Mouse (Mus musculus) cortical plate, adult 2 months (tissue): Measurements from ENCODE around the gene Uqcc1. TPM values are rescaled to one million over a fixed set of nuclear protein-coding genes. Genes with fewer than 3 reads are reported as not detected.
A peak's percentile ranks its signal among the peaks of the same experiment; 100 is the strongest.

ENCODE experiments used
- H3K27ac ChIP-seq: fragments of 200-500 bp; 2 replicates; pipeline ENCODE4 v1.5.1; 2012; ENCODE audit warnings: low read length, control low read depth, inconsistent platforms; ENCODE audit not compliant: insufficient read depth
- H3K4me1 ChIP-seq: fragments of 200-500 bp; 2 replicates; pipeline ENCODE4 v1.6.1; 2011; ENCODE audit warnings: low read length; ENCODE audit not compliant: control insufficient read depth, insufficient read depth
- H3K4me3 ChIP-seq: fragments of 200-500 bp; 2 replicates; pipeline ENCODE4 v1.5.1; 2011; ENCODE audit warnings: mild to moderate bottlenecking, low read length, control low read depth; ENCODE audit not compliant: insufficient read depth
- CTCF ChIP-seq: fragments of 200-500 bp; IDR thresholded peaks from 2 replicates; pipeline ENCODE4 v1.5.1; 2011; ENCODE audit warnings: mild to moderate bottlenecking, control low read depth, low read length; ENCODE audit not compliant: insufficient read depth; ENCODE audit errors: extremely low read depth
- POLR2A ChIP-seq: fragments of 200-500 bp; IDR thresholded peaks from 2 replicates; pipeline ENCODE4 v1.6.1; 2011; ENCODE audit warnings: mild to moderate bottlenecking, low read length, control low read depth; ENCODE audit not compliant: insufficient read depth; ENCODE audit errors: extremely low read depth
- polyA plus RNA-seq: library from polyadenylated mRNA; depleted of rRNA; stranded (reverse); fragments of >200 nt; gene quantifications from 2 replicates; pipeline ENCODE4 v1.2.3, GENCODE M21; 2012

The Uqcc1 gene
- polyA plus RNA-seq, 1 experiment, result 54.9 TPM

GRCm38 (mm10) chr2:155863301-155863867, 66.7 kb downstream of the Uqcc1 start:
- Histone ChIP-seq H3K4me1 (no peaks in the 10 kb centered on the region; the same call in 1 of the 2 replicates), H3K27ac (no peak overlapping the region), H3K4me3 (no peak overlapping the region)
- TF ChIP-seq CTCF (no peak), POLR2A (no peak)

GRCm38 (mm10) chr2:155862573-155863300, 67.4 kb downstream of the Uqcc1 start:
- no peak overlapping the region for H3K4me3 ChIP-seq
- H3K4me1 ChIP-seq, result no peaks in the 10 kb centered on the region; the same call in 1 of the 2 replicates
- TF ChIP-seq CTCF (no peak), POLR2A (no peak)
- H3K27ac ChIP-seq, result no peak overlapping the region

- TF ChIP-seq CTCF (no peak), POLR2A (no peak)
- H3K27ac ChIP-seq, result no peak overlapping the region
- H3K4me3 ChIP-seq, result no peak overlapping the region
- no peaks in the 10 kb centered on the region; the same call in 1 of the 2 replicates for H3K4me1 ChIP-seq
Measured at GRCm38 (mm10) chr2:155861581-155861980, 68.5 kb downstream of the Uqcc1 start.

- H3K4me3 ChIP-seq, result no peak overlapping the region
- no peak overlapping the region for H3K27ac ChIP-seq
- H3K4me1 ChIP-seq, result no peaks in the 10 kb centered on the region; the same call in 1 of the 2 replicates
- TF ChIP-seq CTCF (no peak), POLR2A (no peak)
Measured at GRCm38 (mm10) chr2:155860102-155860501, 70.0 kb downstream of the Uqcc1 start.

GRCm38 (mm10) chr2:155852536-155852935, 77.6 kb downstream of the Uqcc1 start:
- Histone ChIP-seq H3K4me3 (no peak overlapping the region), H3K4me1 (no peaks in the 10 kb centered on the region), H3K27ac (no peak overlapping the region)
- no peak for TF ChIP-seq CTCF
- no peak for TF ChIP-seq POLR2A

GRCm38 (mm10) chr2:155850120-155850519, 80.0 kb downstream of the Uqcc1 start:
- no peaks in the 10 kb centered on the region for H3K4me1 ChIP-seq
- no peak overlapping the region for H3K4me3 ChIP-seq
- H3K27ac ChIP-seq, result no peak overlapping the region
- no peak for TF ChIP-seq POLR2A
- no peak for TF ChIP-seq CTCF

GRCm38 (mm10) chr2:155849464-155849863, 80.6 kb downstream of the Uqcc1 start:
- H3K4me3 ChIP-seq, result no peak overlapping the region
- no peak overlapping the region for H3K27ac ChIP-seq
- TF ChIP-seq CTCF (no peak), POLR2A (no peak)
- no peaks in the 10 kb centered on the region for H3K4me1 ChIP-seq

- Histone ChIP-seq H3K27ac (no peak overlapping the region), H3K4me1 (no peaks in the 10 kb centered on the region), H3K4me3 (no peak overlapping the region)
- TF ChIP-seq POLR2A, result no peak
- TF ChIP-seq CTCF, result peak; percentile 91
Measured at GRCm38 (mm10) chr2:155848291-155848690, 81.8 kb downstream of the Uqcc1 start.

- no peaks in the 10 kb centered on the region for H3K4me1 ChIP-seq
- H3K4me3 ChIP-seq, result no peak overlapping the region
- TF ChIP-seq CTCF (no peak), POLR2A (no peak)
- no peak overlapping the region for H3K27ac ChIP-seq
Measured at GRCm38 (mm10) chr2:155846930-155847329, 83.2 kb downstream of the Uqcc1 start.

GRCm38 (mm10) chr2:155838961-155839360, 91.1 kb downstream of the Uqcc1 start:
- TF ChIP-seq CTCF (no peak), POLR2A (no peak)
- Histone ChIP-seq H3K27ac (no peak overlapping the region), H3K4me1 (no peaks in the 10 kb centered on the region), H3K4me3 (no peak overlapping the region)
